Mouse (Mus musculus): ENCODE results near the gene Psmd4. TPM values are rescaled to one million over a fixed set of nuclear protein-coding genes. Genes with fewer than 3 reads are reported as not detected.

Gene Psmd4
- total RNA-seq, 4 experiments from 2014 or later = 124 to 149 (median 127) TPM

Small RNA genes within 50 kb of the gene (microRNA-seq; reads per million reads assigned to microRNA genes)
- gene Mir7013 = 2.0 reads per million

Other genes starting within 250 kb of the Psmd4 start
- 10 to 100 TPM; 15.4 to 21.3 (median 18.7) TPM for gene Pogz, start 205.0 kb downstream of the Psmd4 start, total RNA-seq (2022)
- 100 to 1,000 TPM; 186 to 247 (median 204) TPM for gene Psmb4, start 155.7 kb downstream of the Psmd4 start, total RNA-seq (2022)
- 100 to 1,000 TPM; 118 to 153 (median 121) TPM for gene Selenbp1, start 109.6 kb downstream of the Psmd4 start, total RNA-seq (2022)
- gene Rfx5, start 88.5 kb downstream of the Psmd4 start, total RNA-seq (2022) = 10 to 100 TPM in 2 of 4 experiments, 1 to 10 TPM in 2; 5.8 to 14.5 (median 8.7) TPM
- 10 to 100 TPM; 26.4 to 29.4 (median 28.3) TPM for gene Pi4kb, start 67.9 kb downstream of the Psmd4 start, total RNA-seq (2022)
- 10 to 100 TPM in 3 of 4 experiments, 1 to 10 TPM in 1; 10.0 to 16.2 (median 12.6) TPM for gene Zfp687, start 27.2 kb downstream of the Psmd4 start, total RNA-seq (2022)
- 10 to 100 TPM; 15.4 to 17.4 (median 16.5) TPM for gene Pip5k1a, start 64.3 kb upstream of the Psmd4 start, total RNA-seq (2022)
- 10 to 100 TPM; 27.9 to 35.3 (median 32.0) TPM for gene Vps72, start 68.4 kb upstream of the Psmd4 start, total RNA-seq (2022)
- 10 to 100 TPM; 35.7 to 43.4 (median 39.0) TPM for gene Tmod4, start 81.9 kb upstream of the Psmd4 start, total RNA-seq (2022)
- gene Scnm1, start 91.4 kb upstream of the Psmd4 start, total RNA-seq (2022) = 10 to 100 TPM; 29.0 to 39.4 (median 33.2) TPM
- 1 to 10 TPM; 4.8 to 5.4 (median 5.0) TPM for gene Lysmd1, start 91.5 kb upstream of the Psmd4 start, total RNA-seq (2022)
- 1 to 10 TPM in 3 of 4 experiments, under 1 TPM in 1; 0.62 to 1.9 (median 1.5) TPM for gene Tnfaip8l2, start 99.7 kb upstream of the Psmd4 start, total RNA-seq (2022)
- gene Sema6c, start 117.8 kb upstream of the Psmd4 start, total RNA-seq (2022) = 1 to 10 TPM; 2.6 to 8.1 (median 5.5) TPM
- 10 to 100 TPM; 12.2 to 13.9 (median 13.2) TPM for gene Gabpb2, start 175.3 kb upstream of the Psmd4 start, total RNA-seq (2022)
- gene Cdc42se1, start 186.1 kb upstream of the Psmd4 start, total RNA-seq (2022) = 10 to 100 TPM; 17.0 to 22.8 (median 20.4) TPM
- gene Mllt11, start 189.6 kb upstream of the Psmd4 start, total RNA-seq (2022) = 10 to 100 TPM in 2 of 4 experiments, 1 to 10 TPM in 2; 5.5 to 11.3 (median 9.5) TPM
- gene Gm128, start 199.0 kb upstream of the Psmd4 start, total RNA-seq (2022) = not detected
- gene Bnipl, start 208.6 kb upstream of the Psmd4 start, total RNA-seq (2022) = not detected
- 10 to 100 TPM; 19.5 to 23.8 (median 21.3) TPM for gene Mindy1, start 238.7 kb upstream of the Psmd4 start, total RNA-seq (2022)
- gene Prune1, start 239.5 kb upstream of the Psmd4 start, total RNA-seq (2022) = 10 to 100 TPM; 26.3 to 27.9 (median 27.2) TPM